Mouse (Mus musculus) urinary bladder, postnatal 4 days (tissue): ENCODE measurements around the gene Calml4.
"Not testable (repeated sequence)": the region's sequence is repeated elsewhere in the genome, so short reads cannot be mapped to it uniquely, and the experiment has no call there.

Experiments
- DNase-seq, 2 experiments: peaks; one replicate each; pipeline ENCODE4 v3.0.0; 2021 to 2022; ENCODE audit warnings: low spot score in 2 of 2

The Calml4 gene

GRCm38 (mm10) chr9:62857719-62858261 lies at the start of gene Calml4:
Calml4 (plus strand) TSS chr9:62858080.
- DNase-seq: peak; percentile 82 to 88

- no peak for DNase-seq
Measured at GRCm38 (mm10) chr9:62810095-62810494, 47.8 kb upstream of the Calml4 start.

GRCm38 (mm10) chr9:62810543-62811515 lies 47.1 kb upstream of the Calml4 start:
- peak in 1 of 2 experiments; percentile 65 for DNase-seq

- DNase-seq: peak; percentile 87 to 88
Measured at GRCm38 (mm10) chr9:62811516-62812121, 46.3 kb upstream of the Calml4 start, which contains the start of gene Fem1b. Fem1b (minus strand) TSS chr9:62811934.

GRCm38 (mm10) chr9:62812216-62813049 lies 45.4 kb upstream of the Calml4 start:
- no peak for DNase-seq

GRCm38 (mm10) chr9:62814751-62815150 lies 43.1 kb upstream of the Calml4 start:
- no peak for DNase-seq

DNA sequence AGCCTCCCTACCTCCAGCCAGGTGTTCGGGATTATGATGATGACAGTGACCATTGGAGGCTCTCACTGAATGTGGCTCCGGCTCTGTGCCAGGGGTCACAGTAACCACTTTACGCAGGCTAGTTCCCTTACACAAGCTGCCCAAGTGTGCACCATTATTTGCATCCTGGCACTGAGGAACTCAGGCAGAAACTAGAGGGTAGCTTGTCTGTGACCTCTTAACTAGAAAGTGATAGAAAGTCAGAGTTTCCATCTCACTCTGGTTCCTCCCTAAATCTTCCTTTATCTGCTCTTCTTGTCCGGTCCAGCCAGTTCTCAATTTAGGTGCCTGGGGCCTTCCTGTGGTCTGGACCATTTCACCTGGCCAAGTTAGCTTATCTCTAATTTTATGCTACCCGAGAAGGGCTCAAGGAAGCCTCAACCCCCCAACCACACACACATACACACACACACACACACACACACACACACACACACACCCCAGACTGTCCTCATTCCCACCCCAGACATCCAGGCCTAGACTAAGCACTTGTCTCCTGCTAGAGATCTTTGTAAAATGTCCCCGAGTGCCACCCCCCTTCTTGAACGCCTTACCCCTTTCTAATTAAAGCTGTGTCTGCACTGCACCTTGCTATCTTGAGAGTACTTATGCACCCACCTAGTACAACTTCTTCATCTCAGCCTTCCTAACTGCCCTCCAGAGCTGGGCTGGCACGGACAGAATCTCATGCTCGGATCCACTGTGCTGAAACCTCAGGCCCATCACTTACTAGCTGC lies 41.4 kb upstream of the Calml4 start:
- no peak for DNase-seq

- DNase-seq: no peak
Measured at GRCm38 (mm10) chr9:62817099-62817571, 40.7 kb upstream of the Calml4 start.

- peak in 1 of 2 experiments; percentile 32 for DNase-seq
Measured at GRCm38 (mm10) chr9:62817828-62818614, 39.9 kb upstream of the Calml4 start.

DNA sequence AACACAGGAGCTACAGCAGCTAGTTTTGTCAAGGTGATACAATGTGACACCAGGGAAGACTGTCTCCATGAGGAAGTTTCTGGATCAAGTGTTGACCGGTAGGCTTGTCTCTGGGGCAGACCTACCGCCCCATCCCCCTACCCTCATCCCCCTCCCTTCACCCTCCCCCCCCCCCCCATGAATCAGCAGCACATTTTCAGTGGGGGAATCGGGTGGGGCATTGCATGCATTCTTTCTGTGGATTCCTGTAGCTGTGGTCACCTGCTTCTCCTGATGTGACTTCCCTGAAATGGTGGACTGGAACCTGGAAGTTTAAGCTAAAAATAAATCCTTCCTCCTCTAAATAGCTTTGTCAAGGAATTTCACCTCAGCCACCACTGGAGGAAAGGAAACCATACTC lies 38.4 kb upstream of the Calml4 start:
- no peak for DNase-seq

DNA sequence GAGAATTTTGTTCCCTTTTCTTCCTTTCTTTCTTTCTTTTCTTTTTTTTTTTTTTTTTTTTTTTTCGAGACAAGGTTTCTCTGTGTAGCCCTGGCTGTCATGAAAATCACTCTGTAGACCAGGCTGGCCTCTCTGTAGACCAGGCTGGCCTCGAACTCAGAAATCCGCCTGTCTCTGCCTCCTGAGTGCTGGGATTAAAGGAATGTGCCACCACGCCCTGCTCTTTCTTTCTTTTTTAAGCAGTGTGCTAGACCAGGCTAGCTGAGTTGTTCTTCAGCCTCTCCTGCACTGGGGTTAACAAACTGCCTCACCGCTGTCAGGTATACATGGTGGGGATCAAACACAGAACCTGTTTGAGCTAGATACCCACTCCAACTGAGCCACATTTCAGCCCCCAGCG lies 38.0 kb upstream of the Calml4 start:
- DNase-seq: not testable (repeated sequence)

- no peak for DNase-seq
Measured at GRCm38 (mm10) chr9:62820829-62821228, 37.1 kb upstream of the Calml4 start.

DNA sequence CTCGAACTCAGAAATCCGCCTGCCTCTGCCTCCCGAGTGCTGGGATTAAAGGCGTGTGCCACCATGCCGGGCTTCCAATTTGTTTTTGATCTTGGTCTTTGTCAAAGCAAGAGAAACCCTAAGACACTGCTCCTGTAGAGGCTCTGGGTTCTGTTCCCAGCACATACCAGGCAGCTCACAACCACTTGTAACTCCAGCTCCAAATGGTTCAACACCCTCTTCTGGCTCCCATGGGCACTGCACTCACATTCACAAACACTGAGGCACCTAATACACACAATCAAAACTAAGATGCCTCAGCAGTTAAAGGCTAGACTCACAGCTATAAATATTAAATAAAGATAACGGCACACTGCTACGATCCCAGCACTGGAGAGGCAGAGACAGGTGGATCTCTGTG lies 36.1 kb upstream of the Calml4 start:
- no peak for DNase-seq

- DNase-seq: no peak
Measured at GRCm38 (mm10) chr9:62825791-62826393, 32.0 kb upstream of the Calml4 start.

- no peak for DNase-seq
Measured at GRCm38 (mm10) chr9:62826456-62826855, 31.4 kb upstream of the Calml4 start.

DNA sequence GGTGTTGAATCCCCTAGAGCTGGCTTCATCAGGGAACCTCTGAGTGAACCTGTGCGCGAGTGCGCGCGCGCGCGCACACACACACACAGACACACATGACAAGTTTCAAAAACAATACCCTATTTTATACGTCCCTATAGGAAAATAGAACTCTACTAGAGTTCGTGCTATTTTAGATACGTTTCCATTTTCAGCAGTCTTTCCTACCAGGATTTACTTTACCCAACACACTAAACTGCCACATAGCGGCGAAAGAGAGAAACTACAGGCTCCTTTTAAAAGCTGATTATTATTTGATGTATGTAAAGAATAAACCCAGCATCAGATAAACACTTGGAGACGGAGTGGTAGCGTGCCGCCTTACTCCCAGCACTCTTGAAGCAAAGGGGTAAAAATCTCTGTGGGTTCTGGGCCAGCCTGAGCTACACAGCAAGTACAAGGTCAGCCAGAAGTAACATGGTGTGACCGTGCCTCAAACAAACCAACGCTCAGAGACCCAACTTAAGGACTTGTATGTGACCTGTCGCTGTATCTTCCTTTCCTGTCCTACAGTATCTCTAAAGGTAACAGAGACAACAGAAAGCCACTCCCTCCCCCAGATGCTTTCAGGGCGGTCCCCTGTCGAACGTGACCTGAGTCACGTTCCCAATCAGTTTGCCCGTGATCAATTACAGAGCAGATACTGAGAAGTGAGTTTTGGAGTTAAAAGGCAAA lies 29.8 kb upstream of the Calml4 start:
- DNase-seq: no peak

DNA sequence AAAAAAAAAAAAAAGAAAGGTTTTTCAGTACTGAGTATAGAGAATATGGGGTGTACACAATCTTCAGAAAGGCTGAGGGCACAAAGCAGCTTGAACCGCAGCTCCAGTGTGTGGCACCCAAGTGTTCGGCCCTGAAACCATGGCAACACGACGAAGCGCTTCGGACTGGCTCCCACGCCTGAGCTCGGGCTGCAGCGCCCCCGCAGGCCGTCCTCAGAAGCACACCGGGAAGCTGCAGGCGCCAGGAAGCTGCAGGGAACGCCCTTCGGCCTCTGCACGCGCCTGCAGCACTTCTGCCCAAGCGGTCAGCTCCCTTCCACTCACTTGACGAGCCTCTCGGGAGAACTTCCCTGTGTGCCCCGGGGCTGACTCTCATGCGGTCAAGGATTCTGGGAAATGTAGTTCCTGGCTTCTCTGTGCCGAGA lies 29.2 kb upstream of the Calml4 start:
- DNase-seq: peak; percentile 95 to 96

DNA sequence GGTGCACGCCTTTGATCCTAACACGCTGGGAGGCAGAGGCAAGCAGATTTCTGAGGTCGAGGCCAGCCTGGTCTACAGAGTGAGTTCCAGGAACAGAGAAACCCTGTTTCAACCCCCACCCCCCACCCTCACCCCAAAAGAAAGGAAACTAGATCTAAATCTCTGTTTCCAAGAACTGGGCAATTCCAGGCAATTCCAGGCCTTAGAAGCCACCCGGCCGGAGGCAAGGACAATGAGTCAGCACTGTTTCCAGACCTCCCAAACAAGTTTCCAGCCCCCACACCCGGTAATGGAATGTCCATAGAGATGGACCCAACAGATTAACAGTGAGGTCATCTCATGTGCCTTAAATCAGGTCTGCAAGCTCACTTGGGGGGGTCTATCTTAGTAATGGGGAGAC lies 28.0 kb upstream of the Calml4 start:
- no peak for DNase-seq

- no peak for DNase-seq
Measured at GRCm38 (mm10) chr9:62834906-62835305, 23.0 kb upstream of the Calml4 start.
